Mouse (Mus musculus): Measurements from ENCODE around the gene Hltf. TPM values are rescaled to one million over a fixed set of nuclear protein-coding genes. Genes with fewer than 3 reads are reported as not detected.
"Not testable (repeated sequence)": the region's sequence is repeated elsewhere in the genome, so short reads cannot be mapped to it uniquely, and the experiment has no call there.

Gene Hltf
- polyA plus RNA-seq, 1 experiment from 2014 or later, result 16.5 TPM

DNA sequence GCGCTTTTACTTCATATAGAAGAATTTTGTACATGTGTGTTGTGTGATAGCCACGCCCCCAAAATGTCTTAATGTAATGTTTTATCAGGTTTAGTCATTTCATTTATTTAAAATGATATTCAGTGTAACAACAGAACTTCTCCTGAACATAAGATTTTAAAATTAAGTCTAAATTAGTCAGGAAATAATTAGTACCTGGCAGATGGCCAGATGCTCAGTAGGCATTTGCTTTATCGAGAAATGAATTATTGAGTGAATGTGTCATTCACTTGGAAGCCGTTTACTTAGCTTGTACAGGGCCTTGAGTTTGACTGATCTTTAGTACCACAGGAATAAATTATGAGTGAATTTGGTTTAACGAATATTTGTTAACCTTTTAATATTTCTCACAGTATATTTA lies 51.3 kb downstream of the Hltf start:
- Histone ChIP-seq H3K36me3 (0 out of 2 replicates have a peak, but pooled peaks cover 3% of the 10 kb centered on the region), H3K4me2 (no peak overlapping the region), H3K9me3 (no peaks in the 10 kb centered on the region), H3K27ac (no peak overlapping the region), H3K27me3 (replicated peaks) (no peaks in the 10 kb centered on the region), H3K4me1 (no peaks in the 10 kb centered on the region), H3K9ac (no peak overlapping the region), H3K4me3 (replicated peaks) (no peak overlapping the region)
- no peak for ATAC-seq (ENCODE audit: insufficient read depth, low FRiP score, low read depth)
- 90% methylated on average over 5 of the region's 5 CpGs for WGBS

DNA sequence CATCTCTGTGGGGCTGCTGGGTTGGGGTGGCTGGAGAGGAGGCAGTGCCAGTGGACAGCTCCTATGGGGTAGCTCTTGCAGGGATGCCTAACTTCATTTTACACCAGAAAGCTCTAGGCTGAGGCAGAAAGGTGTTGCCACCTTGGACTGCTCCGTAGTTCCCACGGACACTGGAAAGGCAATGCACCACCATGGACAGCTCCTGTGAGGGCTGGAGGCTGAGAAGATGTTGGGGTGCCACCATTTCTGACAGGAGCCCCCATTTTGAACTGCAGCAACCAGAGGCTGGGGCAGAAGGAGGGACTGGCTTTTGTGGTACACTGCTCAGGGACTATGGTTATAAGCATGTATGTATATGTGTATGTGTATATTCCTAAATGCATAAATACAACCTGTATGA lies 54.3 kb downstream of the Hltf start:
- Histone ChIP-seq H3K27me3 (replicated peaks) (no peaks in the 10 kb centered on the region), H3K9me3 (no peaks in the 10 kb centered on the region), H3K4me3 (replicated peaks) (no peak overlapping the region), H3K4me2 (no peak overlapping the region), H3K27ac (no peak overlapping the region), H3K4me1 (no peaks in the 10 kb centered on the region), H3K36me3 (0 out of 2 replicates have a peak, but pooled peaks cover 3% of the 10 kb centered on the region), H3K9ac (no peak overlapping the region)
- WGBS, result 98% methylated on average over 2 of the region's 2 CpGs
- no peak for ATAC-seq (ENCODE audit: insufficient read depth, low FRiP score, low read depth)

DNA sequence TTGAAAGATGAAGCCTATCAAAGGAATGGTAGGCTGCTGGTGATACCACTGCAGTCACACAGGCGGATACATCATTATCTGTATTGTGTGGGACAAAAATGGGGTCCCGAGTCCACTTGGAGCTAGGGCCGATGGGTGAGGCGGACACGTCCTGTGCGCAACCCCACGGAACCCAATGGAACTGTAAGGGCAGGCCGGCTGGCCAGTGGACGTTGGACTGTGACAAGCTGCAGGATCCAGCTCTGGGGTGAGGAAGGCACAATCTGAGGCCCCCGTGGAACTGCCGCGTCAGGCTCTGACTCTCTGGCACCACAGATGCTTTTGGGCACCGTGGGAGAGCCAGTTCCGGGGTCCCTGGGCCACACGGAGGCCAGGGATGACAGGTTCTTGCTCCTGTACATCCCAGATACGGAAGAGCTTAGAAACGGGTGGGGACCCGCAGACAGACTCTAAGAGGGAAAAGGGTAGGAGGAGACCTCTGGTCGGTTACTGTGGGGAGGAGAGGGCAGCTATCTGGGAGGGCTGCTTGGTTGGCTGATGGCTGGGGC lies 61.5 kb downstream of the Hltf start:
- Histone ChIP-seq H3K36me3 (no peaks in the 10 kb centered on the region), H3K4me2 (no peak overlapping the region), H3K9ac (no peak overlapping the region), H3K9me3 (no peaks in the 10 kb centered on the region), H3K27ac (no peak overlapping the region), H3K4me1 (no peaks in the 10 kb centered on the region), H3K27me3 (replicated peaks) (no peaks in the 10 kb centered on the region), H3K4me3 (replicated peaks) (no peak overlapping the region)
- ATAC-seq (ENCODE audit: insufficient read depth, low FRiP score, low read depth), result no peak
- WGBS, result 91% methylated on average over 19 of the region's 19 CpGs

DNA sequence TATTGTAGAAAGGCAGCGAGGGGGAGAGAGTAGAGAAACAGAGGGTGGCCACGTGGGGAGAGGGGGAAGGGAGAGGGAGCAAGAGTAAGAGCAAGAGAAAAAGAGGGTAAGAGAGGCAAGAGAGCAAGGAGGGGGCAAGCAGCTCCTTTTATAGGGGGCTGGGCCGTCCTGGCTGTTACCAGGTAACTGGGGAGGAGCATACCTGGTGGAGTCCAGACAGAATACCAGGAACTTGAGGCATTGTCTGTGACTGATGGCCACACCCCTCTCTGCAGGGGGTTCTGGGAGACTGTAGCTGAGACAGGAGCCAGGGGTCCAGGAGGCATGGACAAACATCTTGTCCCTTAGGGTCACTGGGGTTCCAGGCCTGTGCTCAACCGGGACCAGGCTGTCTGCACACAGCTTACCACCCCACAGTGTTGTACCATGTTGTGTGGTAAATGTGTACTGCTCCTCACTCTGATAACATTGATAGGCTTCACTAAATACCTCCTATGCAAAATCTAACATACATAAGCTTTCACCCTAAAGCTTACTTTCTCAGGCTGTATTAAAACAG lies 62.2 kb downstream of the Hltf start:
- Histone ChIP-seq H3K27ac (no peak overlapping the region), H3K4me1 (no peaks in the 10 kb centered on the region), H3K9me3 (no peaks in the 10 kb centered on the region), H3K4me2 (no peak overlapping the region), H3K9ac (no peak overlapping the region), H3K4me3 (replicated peaks) (no peak overlapping the region), H3K36me3 (no peaks in the 10 kb centered on the region), H3K27me3 (replicated peaks) (no peaks in the 10 kb centered on the region)
- WGBS, result 79% methylated on average over 4 of the region's 4 CpGs
- ATAC-seq (ENCODE audit: insufficient read depth, low FRiP score, low read depth), result no peak

DNA sequence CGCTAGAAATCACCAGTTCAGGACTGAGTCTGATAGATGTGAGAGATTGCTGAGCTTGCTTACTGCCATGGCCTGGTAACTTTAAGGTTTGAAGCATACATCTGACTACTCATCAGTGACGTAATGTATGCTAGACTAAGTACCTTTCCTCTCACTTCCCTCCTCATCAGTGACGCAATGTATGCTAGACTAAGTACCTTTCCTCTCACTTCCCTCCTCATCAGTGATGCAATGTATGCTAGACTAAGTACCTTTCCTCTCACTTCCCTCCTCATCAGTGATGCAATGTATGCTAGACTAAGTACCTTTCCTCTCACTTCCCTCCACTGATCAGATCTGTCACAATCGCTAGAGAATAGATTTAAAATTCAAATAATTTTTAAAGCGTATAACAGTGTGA lies 64.0 kb downstream of the Hltf start:
- not testable (repeated sequence) for H3K27ac ChIP-seq; H3K4me1 ChIP-seq; H3K9ac ChIP-seq; H3K9me3 ChIP-seq; H3K4me3 ChIP-seq (replicated peaks); H3K36me3 ChIP-seq; H3K27me3 ChIP-seq (replicated peaks); H3K4me2 ChIP-seq; ATAC-seq (ENCODE audit: insufficient read depth, low FRiP score, low read depth)
- 89% methylated on average over 5 of the region's 5 CpGs for WGBS

DNA sequence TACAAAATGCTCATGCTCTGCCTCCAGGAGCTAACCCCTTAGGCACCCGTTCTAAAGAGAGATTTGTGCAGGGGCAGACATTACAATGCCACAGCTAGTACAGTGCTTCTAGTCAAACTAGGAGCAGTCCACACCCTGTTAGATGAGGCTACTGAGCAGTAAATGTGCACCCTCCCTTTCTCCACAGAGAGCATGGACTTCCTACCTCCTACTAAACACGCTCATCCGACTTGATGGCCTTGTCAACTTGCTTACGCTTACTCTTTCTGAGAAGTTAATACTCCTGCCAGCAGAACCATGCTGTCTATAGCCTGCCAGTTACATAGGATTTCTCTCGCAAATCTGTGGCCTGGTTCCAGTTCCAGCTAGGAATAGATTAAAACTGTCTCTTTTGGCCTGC lies 68.0 kb downstream of the Hltf start:
- Histone ChIP-seq H3K4me3 (replicated peaks) (no peak overlapping the region), H3K36me3 (0 out of 2 replicates have a peak, but pooled peaks cover 6% of the 10 kb centered on the region), H3K27ac (no peak overlapping the region), H3K9me3 (no peaks in the 10 kb centered on the region), H3K4me1 (no peaks in the 10 kb centered on the region), H3K27me3 (replicated peaks) (no peaks in the 10 kb centered on the region), H3K4me2 (no peak overlapping the region), H3K9ac (no peak overlapping the region)
- no peak for ATAC-seq (ENCODE audit: insufficient read depth, low FRiP score, low read depth)
- 85% methylated on average over 5 of the region's 5 CpGs for WGBS

DNA sequence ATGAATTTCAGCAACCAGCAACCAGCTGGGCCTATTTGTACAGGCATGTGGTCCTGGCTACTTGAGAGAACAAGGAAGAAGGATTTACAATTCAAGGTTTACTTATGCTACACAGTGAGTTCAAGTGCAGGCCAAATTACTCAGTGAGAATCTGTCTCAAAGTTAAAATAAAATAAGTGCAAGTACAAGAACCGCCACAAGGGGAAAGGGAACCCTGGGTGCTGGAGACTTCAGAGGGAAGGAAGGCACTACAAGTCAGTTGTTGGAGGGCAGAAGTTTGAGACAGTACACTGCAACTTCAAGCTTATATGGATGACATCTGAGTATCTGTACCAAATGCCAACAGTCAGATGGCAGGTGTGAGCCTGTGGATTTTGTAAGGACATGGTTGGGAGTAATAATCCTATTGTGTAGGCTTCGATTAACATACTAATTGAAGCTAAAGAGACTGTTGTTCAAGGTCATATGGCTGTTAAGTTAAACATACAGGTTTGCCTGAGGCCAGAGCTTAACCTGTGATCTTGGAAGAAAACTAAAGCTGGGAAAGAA lies 69.5 kb downstream of the Hltf start:
- Histone ChIP-seq H3K4me3 (replicated peaks) (no peak overlapping the region), H3K9ac (no peak overlapping the region), H3K27ac (no peak overlapping the region), H3K36me3 (0 out of 2 replicates have a peak, but pooled peaks cover 6% of the 10 kb centered on the region), H3K27me3 (replicated peaks) (no peaks in the 10 kb centered on the region), H3K4me1 (no peaks in the 10 kb centered on the region), H3K4me2 (no peak overlapping the region), H3K9me3 (no peaks in the 10 kb centered on the region)
- WGBS, result 74% methylated on average over 2 of the region's 2 CpGs
- no peak for ATAC-seq (ENCODE audit: insufficient read depth, low FRiP score, low read depth)

DNA sequence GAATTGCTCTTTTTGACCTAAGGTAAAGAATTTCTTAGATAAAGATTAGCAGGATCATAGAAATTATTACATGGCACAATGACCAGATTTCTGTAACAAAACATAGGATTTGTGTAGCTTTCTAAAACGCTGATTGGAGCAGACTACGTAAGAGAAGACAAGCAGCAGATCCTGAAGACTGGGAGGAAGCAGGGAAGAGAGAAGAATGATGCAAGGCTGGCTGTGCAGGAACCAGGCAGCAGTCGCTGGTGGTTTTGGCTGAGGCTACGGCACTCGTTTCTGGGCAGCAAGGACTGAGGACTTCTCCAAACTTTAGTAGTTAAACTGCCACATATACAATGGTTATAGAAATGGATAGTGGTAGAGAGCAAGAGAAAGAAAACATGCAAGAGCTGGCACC lies 71.9 kb downstream of the Hltf start:
- no peak overlapping the region for H3K27ac ChIP-seq
- H3K4me3 ChIP-seq (replicated peaks), result no peak overlapping the region
- no peak overlapping the region for H3K4me2 ChIP-seq
- ATAC-seq (ENCODE audit: insufficient read depth, low FRiP score, low read depth), result no peak
- H3K9me3 ChIP-seq, result no peaks in the 10 kb centered on the region
- WGBS, result 83% methylated on average over 5 of the region's 5 CpGs
- no peaks in the 10 kb centered on the region for H3K27me3 ChIP-seq (replicated peaks)
- H3K36me3 ChIP-seq, result 0 out of 2 replicates have a peak, but pooled peaks cover 6% of the 10 kb centered on the region
- H3K9ac ChIP-seq, result no peak overlapping the region
- no peaks in the 10 kb centered on the region for H3K4me1 ChIP-seq

DNA sequence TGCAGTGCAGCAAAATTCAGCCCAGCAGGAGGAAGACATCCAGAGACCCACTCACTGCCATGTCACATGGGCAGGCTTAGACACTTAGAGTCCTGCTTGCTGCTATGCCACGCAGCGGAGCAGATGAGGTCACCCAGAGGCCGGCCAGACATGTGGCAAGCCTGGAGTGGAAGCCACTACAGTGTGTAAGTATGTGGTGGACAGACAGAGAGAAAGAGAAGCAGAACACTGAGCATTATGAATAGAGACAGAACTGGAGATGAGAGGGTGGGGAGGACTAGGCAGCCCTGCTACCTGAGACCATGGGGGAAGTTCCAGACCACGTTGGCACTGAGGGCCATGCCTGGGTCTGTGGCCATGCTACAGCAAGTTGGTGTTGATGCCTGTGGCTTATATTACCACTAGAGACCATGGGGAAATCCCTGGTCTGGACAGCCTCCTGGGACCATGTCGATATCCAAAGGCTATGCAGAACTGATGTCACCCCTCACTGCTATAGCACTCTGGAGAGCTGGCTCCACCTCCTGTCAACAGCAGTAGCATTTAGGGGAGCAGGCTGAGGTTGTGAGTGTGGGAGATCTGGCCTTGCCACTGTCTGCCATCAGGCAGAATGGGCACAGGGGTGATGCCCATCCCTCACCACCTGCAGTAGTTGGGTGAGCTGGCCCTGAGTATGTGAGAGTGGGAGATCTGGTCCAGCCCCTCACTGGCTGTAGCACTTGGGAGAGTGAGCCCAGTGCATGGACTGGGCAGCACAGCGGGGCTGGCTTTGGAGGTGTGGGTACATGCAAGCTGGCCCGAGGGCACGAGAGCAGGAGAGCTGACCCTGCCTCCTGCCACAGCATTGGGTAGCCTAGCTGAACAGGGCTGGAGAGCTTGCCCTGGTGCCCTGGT lies 73.1 kb downstream of the Hltf start:
- 0 out of 2 replicates have a peak, but pooled peaks have one; percentile 24 for ATAC-seq (ENCODE audit: insufficient read depth, low FRiP score, low read depth)
- H3K4me3 ChIP-seq (replicated peaks), result no peak overlapping the region
- no peak overlapping the region for H3K4me2 ChIP-seq
- H3K27ac ChIP-seq, result no peak overlapping the region
- H3K9ac ChIP-seq, result no peak overlapping the region
- 0 out of 2 replicates have a peak, but pooled peaks cover 6% of the 10 kb centered on the region for H3K36me3 ChIP-seq
- no peaks in the 10 kb centered on the region for H3K4me1 ChIP-seq
- no peaks in the 10 kb centered on the region for H3K27me3 ChIP-seq (replicated peaks)
- no peaks in the 10 kb centered on the region for H3K9me3 ChIP-seq
- WGBS, result 90% methylated on average over 8 of the region's 8 CpGs

DNA sequence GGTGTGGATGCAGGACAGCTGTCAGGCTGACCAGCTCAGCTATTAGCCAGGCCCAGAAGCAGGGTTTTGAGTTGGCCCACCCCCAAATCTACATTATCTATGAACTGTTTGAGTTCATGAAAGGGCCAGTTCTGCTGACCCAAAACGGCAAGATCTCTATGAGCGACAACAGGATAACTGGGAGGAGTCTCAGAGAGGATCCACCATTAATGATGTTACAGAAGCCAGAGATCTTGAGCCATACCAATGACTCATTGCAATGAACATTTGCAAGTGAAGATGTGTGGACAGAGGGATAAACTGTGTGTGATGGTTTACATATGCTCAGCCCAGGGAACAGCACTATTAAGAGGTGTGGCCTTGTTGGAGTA lies 73.7 kb downstream of the Hltf start:
- Histone ChIP-seq H3K4me1 (no peaks in the 10 kb centered on the region), H3K36me3 (0 out of 2 replicates have a peak, but pooled peaks cover 4% of the 10 kb centered on the region), H3K27ac (no peak overlapping the region), H3K9me3 (no peaks in the 10 kb centered on the region), H3K27me3 (replicated peaks) (no peaks in the 10 kb centered on the region), H3K4me3 (replicated peaks) (no peak overlapping the region), H3K4me2 (no peak overlapping the region), H3K9ac (no peak overlapping the region)
- WGBS, result 64% methylated on average over 2 of the region's 2 CpGs
- 0 out of 2 replicates have a peak, but pooled peaks have one; percentile 17 for ATAC-seq (ENCODE audit: insufficient read depth, low FRiP score, low read depth)

DNA sequence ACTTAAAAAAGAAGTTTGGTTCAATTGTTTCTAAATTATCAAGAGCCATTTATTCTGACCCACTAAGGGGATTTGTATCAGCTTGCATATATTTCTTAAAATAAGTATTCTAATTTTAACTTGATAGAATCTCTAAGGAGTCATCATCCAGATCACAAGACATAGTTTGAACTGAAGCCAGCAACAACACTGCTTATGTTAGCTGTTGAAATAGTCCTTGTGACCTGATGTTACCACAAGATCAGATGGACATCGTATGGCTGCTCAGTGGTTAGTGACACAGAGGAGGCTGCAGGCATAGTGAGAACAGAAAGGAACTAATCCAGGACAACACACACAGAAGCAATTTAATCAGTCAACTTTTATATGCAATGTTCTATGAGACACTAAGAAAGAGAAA lies 75.1 kb downstream of the Hltf start:
- Histone ChIP-seq H3K9ac (no peak overlapping the region), H3K27me3 (replicated peaks) (no peaks in the 10 kb centered on the region), H3K36me3 (peaks cover 5% of the 10 kb centered on the region; the same call in 1 of the 2 replicates), H3K4me3 (replicated peaks) (no peak overlapping the region), H3K9me3 (no peaks in the 10 kb centered on the region), H3K4me1 (no peaks in the 10 kb centered on the region), H3K4me2 (no peak overlapping the region), H3K27ac (no peak overlapping the region)
- WGBS, result 85% methylated on average over 1 of the region's 1 CpGs
- no peak for ATAC-seq (ENCODE audit: insufficient read depth, low FRiP score, low read depth)

DNA sequence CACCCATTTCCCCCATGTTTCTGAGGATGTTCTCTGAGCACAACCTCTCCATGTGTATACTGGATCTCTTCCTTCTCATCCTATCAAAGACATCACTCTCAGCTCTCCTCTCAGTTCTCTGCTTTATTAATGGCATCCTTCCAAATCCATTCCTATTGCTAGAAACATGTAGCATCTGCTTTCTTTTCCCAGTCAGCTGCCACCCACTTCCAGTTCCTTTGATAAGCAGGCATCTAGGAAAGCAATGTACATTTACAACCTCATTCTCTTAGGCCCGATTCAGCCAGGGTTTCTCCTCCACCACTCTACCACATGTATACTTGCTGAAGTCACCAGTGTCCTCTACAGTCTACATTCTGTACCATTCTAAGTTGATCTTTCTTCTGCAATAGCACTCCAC lies 76.1 kb downstream of the Hltf start:
- ATAC-seq (ENCODE audit: insufficient read depth, low FRiP score, low read depth), result no peak
- H3K4me1 ChIP-seq, result no peaks in the 10 kb centered on the region
- peaks cover 5% of the 10 kb centered on the region; the same call in 1 of the 2 replicates for H3K36me3 ChIP-seq
- 76% methylated on average over 1 of the region's 1 CpGs for WGBS
- no peaks in the 10 kb centered on the region for H3K9me3 ChIP-seq
- no peak overlapping the region for H3K4me3 ChIP-seq (replicated peaks)
- no peak overlapping the region for H3K27ac ChIP-seq
- no peak overlapping the region for H3K9ac ChIP-seq
- H3K27me3 ChIP-seq (replicated peaks), result no peaks in the 10 kb centered on the region
- no peak overlapping the region for H3K4me2 ChIP-seq

Measured in stomach, embryonic 15.5 days (tissue).